Mouse (Mus musculus): ENCODE measurements around the gene Bola3. TPM values are rescaled to one million over a fixed set of nuclear protein-coding genes. Genes with fewer than 3 reads are reported as not detected.
A peak's percentile ranks its signal among the peaks of the same experiment; 100 is the strongest.

The Bola3 gene
- polyA plus RNA-seq, 1 experiment from 2014 or later = 144 TPM

DNA sequence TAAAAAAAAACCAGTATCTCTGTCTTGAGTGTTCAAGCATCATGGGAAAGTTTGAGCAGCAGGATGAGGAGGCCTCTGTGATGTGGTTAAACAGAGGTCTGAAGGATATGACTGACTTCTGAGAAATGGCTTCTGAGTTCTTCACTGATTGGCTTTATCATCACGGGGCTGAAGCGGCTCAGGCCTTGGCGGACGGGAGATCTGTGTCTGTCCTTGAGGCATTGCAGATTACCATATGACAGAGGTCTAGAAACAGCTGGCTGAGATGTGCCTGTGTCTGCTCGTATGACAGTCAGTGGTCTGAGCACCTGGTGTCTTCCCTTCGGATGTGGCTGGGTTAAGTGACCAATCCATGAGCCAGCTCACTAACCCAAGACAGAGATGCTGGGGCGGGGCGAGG, 36.4 kb upstream of the Bola3 start:
- Histone ChIP-seq H3K4me2 (no peak overlapping the region), H3K4me3 (ENCODE audit: low read depth, low read length) (no peak overlapping the region), H3K9me3 (ENCODE audit: low read depth, low read length) (no peaks in the 10 kb centered on the region), H3K4me1 (ENCODE audit: insufficient read depth) (peaks cover 4% of the 10 kb centered on the region; the same call in 1 of the 2 replicates), H3K27ac (ENCODE audit: low read depth) (no peak overlapping the region), H3K9ac (no peak overlapping the region), H3K27me3 (ENCODE audit: insufficient read depth, low read length) (no peaks in the 10 kb centered on the region), H3K36me3 (ENCODE audit: insufficient read depth) (peaks cover 54% of the 10 kb centered on the region)
- ATAC-seq (ENCODE audit: insufficient read depth) (no peak), DNase-seq (no peak)
- WGBS = 79% methylated on average over 8 of the region's 8 CpGs
- TF ChIP-seq CTCF (IDR thresholded peaks at IDR 0.05; ENCODE audit: low read depth) = no peak

DNA sequence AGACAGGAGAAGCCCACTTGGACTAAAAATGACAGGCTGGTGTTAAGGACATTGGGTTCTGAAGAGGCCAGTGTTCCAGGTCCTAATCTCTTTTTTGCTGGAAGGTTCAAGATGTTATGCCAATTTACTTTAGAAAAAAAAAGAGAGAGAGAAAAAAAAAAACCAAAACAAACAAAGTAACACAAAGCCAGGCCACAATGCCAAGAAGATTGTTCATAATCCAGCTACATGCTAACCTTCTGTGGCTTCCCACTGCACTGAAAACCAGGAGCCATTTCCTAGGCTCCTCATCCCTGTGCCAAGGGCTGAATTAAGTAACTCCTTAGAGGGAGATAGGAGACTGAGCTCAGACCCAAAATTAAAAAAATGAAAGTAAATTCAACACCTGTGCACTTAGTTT, 33.7 kb upstream of the Bola3 start:
- ATAC-seq (ENCODE audit: insufficient read depth) (no peak), DNase-seq (no peak)
- H3K36me3 ChIP-seq (ENCODE audit: insufficient read depth) = peaks cover 31% of the 10 kb centered on the region
- peaks cover 4% of the 10 kb centered on the region; the same call in 1 of the 2 replicates for H3K4me1 ChIP-seq (ENCODE audit: insufficient read depth)
- H3K9me3 ChIP-seq (ENCODE audit: low read depth, low read length) = no peaks in the 10 kb centered on the region
- H3K27me3 ChIP-seq (ENCODE audit: insufficient read depth, low read length) = no peaks in the 10 kb centered on the region
- H3K4me2 ChIP-seq = peak overlapping the region; percentile 84; the same call in 1 of the 2 replicates
- H3K4me3 ChIP-seq (ENCODE audit: low read depth, low read length) = no peak overlapping the region
- no peak overlapping the region for H3K27ac ChIP-seq (ENCODE audit: low read depth)
- no peak overlapping the region for H3K9ac ChIP-seq
- no peak for TF ChIP-seq CTCF (IDR thresholded peaks at IDR 0.05; ENCODE audit: low read depth)

DNA sequence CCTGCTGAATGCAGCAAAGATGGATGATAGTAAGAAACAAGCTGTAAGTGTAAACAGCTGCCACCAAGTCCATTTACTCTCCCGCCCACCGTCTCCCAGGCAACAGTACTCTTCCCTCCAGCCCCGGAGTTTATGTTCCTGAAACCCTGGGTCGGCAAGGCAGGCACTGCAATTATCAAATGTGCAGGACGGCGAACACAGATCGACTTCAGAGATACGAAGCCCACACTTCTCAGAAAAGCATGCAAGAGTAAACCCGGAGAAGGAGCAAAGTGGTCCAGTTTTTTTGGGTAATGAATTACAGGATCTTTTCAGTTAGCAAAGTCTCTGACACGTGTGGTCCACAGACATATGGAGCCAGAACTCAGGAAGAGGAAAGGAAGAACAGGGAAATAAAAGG, 32.9 kb upstream of the Bola3 start:
- peaks cover 23% of the 10 kb centered on the region for H3K36me3 ChIP-seq (ENCODE audit: insufficient read depth)
- peak overlapping the region; percentile 96 for H3K4me3 ChIP-seq (ENCODE audit: low read depth, low read length)
- no peak for ATAC-seq (ENCODE audit: insufficient read depth)
- 3% methylated on average over 10 of the region's 10 CpGs for WGBS
- H3K9ac ChIP-seq = peak overlapping the region; percentile 76
- H3K4me2 ChIP-seq = peak overlapping the region; percentile 84
- peaks cover 4% of the 10 kb centered on the region; the same call in 1 of the 2 replicates for H3K4me1 ChIP-seq (ENCODE audit: insufficient read depth)
- DNase-seq = peak; percentile 70
- no peaks in the 10 kb centered on the region for H3K9me3 ChIP-seq (ENCODE audit: low read depth, low read length)
- TF ChIP-seq CTCF (IDR thresholded peaks at IDR 0.05; ENCODE audit: low read depth) = no peak
- H3K27ac ChIP-seq (ENCODE audit: low read depth) = no peak overlapping the region
- H3K27me3 ChIP-seq (ENCODE audit: insufficient read depth, low read length) = no peaks in the 10 kb centered on the region

DNA sequence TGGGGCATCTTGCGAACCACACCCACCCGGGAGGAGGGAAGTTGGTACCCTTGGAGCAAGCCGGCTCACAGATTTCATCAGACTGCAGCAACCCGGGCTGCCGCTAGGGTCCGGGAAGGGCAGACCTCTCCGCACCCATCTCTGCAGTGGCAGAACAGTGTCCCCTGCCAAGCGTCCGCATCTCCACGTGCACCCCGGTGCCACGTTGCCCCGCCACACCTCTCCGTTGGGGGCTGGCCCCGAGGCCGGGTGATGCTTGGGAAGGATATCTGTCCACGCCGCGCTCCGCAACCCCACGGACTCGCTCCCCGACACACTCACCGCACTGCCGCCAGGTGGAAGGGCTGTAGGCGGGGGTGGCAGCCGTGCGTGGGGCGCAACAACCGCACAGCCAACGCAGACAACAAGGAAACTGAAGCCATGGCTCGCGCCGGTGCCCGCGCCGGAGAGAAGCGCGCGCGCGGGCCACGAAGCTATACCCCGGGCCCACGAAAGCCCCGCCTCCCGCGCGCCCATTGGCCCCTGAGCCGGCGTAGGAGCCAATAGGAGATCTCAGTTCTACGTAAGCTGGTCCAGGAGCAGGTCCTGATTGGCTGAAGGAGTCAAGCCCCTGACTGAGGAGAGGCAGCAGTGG, 31.7 kb upstream of the Bola3 start:
- Histone ChIP-seq H3K27me3 (ENCODE audit: insufficient read depth, low read length) (no peaks in the 10 kb centered on the region), H3K4me2 (peak overlapping the region; percentile 84), H3K4me3 (ENCODE audit: low read depth, low read length) (peak overlapping the region; percentile 96), H3K9ac (peak overlapping the region; percentile 76), H3K4me1 (ENCODE audit: insufficient read depth) (peaks cover 4% of the 10 kb centered on the region; the same call in 1 of the 2 replicates), H3K9me3 (ENCODE audit: low read depth, low read length) (no peaks in the 10 kb centered on the region), H3K36me3 (ENCODE audit: insufficient read depth) (peaks cover 11% of the 10 kb centered on the region), H3K27ac (ENCODE audit: low read depth) (0 out of 2 replicates have a peak overlapping the region, but pooled peaks have one; percentile 38)
- TF ChIP-seq CTCF (IDR thresholded peaks at IDR 0.05; ENCODE audit: low read depth) = peak; percentile 87
- ATAC-seq (ENCODE audit: insufficient read depth) (peak; percentile 99), DNase-seq (peak; percentile 96)
- WGBS = under 1% methylated on average over 52 of the region's 52 CpGs

DNA sequence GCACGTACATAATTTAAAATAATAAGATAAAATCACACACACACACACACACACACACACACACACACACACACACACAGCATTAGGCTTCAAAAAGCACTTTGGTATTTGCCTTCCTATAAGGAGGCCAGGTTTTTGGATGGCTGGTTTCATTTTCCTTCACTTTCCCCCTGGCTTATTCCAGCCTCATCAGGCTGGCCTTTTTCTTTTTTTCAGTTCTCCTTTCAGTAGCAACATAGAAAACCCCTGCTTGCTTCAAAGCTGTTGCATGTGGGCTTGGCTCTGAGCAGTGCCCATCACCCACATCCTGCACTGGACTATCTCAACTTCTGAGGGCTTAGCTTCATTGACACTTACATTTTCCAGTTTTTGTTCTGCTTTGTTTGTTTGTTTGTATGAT, 27.0 kb upstream of the Bola3 start:
- Histone ChIP-seq H3K9me3 (ENCODE audit: low read depth, low read length) (no peaks in the 10 kb centered on the region), H3K4me1 (ENCODE audit: insufficient read depth) (peaks cover 7% of the 10 kb centered on the region), H3K9ac (no peak overlapping the region), H3K4me3 (ENCODE audit: low read depth, low read length) (no peak overlapping the region), H3K27me3 (ENCODE audit: insufficient read depth, low read length) (no peaks in the 10 kb centered on the region), H3K36me3 (ENCODE audit: insufficient read depth) (no peaks in the 10 kb centered on the region), H3K4me2 (no peak overlapping the region), H3K27ac (ENCODE audit: low read depth) (no peak overlapping the region)
- ATAC-seq (ENCODE audit: insufficient read depth) (no peak), DNase-seq (no peak)
- 63% methylated on average over 1 of the region's 1 CpGs for WGBS
- TF ChIP-seq CTCF (IDR thresholded peaks at IDR 0.05; ENCODE audit: low read depth) = no peak

DNA sequence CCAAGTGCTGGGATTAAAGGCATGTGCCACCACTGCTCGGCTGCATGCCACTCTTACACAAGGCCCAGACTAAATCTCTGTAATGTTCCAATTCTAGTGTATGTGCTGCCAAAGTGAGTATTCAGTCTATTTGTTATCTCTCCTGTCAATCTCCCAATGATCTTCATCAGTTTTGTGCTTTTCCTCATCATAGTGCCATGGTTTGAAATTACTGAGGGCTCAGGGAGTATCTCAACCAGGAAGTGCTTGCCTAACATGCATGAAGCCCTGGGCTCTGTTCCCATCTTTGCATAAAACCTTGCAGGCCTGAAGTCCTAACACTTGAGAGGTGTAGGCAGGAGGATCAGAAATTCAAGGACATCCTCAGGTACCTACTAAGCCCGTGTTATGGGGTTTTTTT, 26.2 kb upstream of the Bola3 start:
- 60% methylated on average over 2 of the region's 2 CpGs for WGBS

DNA sequence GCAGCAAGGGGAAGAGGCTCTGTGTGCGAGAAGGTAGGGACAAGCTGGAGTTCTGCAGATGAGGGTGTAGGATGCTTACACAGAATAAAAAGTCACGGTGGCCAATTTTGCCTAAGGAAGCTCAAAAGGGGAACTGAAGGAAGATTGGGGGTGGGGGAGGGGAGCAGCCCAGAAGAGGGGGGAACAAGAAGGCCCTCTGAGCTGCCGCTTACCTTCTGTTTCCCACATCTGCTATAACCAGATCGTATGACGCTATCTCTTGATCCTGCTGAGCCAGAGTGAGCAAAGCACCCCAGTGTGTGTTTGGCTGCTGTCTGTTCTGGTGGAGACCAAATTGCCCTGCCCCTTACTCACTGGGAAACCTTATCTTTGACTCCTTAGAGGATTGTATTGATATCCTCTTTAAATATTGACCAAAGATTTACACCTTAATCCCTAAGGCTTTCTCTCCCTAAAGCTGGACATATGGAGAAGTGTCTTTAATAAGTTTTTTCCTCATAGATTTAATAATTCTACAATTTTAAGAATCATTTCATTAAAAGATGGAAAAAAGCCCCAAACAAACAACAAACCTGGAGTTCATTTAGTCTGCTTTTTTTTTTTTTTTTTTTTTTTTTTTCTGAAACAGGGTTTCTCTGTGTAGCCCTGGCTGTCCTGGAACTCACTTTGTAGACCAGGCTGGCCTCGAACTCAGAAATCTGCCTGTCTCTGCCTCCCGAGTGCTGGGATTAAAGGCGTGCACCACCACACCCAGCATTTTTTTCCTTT, 25.1 kb upstream of the Bola3 start:
- peaks cover 10% of the 10 kb centered on the region for H3K4me1 ChIP-seq (ENCODE audit: insufficient read depth)
- DNase-seq (no peak), ATAC-seq (ENCODE audit: insufficient read depth) (no peak)
- H3K27ac ChIP-seq (ENCODE audit: low read depth) = no peak overlapping the region
- no peak overlapping the region for H3K4me3 ChIP-seq (ENCODE audit: low read depth, low read length)
- H3K4me2 ChIP-seq = no peak overlapping the region
- no peaks in the 10 kb centered on the region for H3K9me3 ChIP-seq (ENCODE audit: low read depth, low read length)
- H3K27me3 ChIP-seq (ENCODE audit: insufficient read depth, low read length) = no peaks in the 10 kb centered on the region
- no peak overlapping the region for H3K9ac ChIP-seq
- 53% methylated on average over 8 of the region's 8 CpGs for WGBS
- H3K36me3 ChIP-seq (ENCODE audit: insufficient read depth) = peaks cover 4% of the 10 kb centered on the region; the same call in 1 of the 2 replicates
- no peak for TF ChIP-seq CTCF (IDR thresholded peaks at IDR 0.05; ENCODE audit: low read depth)

More for the DNA sequence above, 26.2 kb upstream of the Bola3 start:
- DNase-seq = no peak
- H3K4me2 ChIP-seq = no peak overlapping the region
- no peaks in the 10 kb centered on the region for H3K9me3 ChIP-seq (ENCODE audit: low read depth, low read length)
- peaks cover 10% of the 10 kb centered on the region for H3K4me1 ChIP-seq (ENCODE audit: insufficient read depth)
- H3K9ac ChIP-seq = no peak overlapping the region
- no peak overlapping the region for H3K4me3 ChIP-seq (ENCODE audit: low read depth, low read length)
- no peak overlapping the region for H3K27ac ChIP-seq (ENCODE audit: low read depth)
- no peak for TF ChIP-seq CTCF (IDR thresholded peaks at IDR 0.05; ENCODE audit: low read depth)
- H3K36me3 ChIP-seq (ENCODE audit: insufficient read depth) = no peaks in the 10 kb centered on the region
- no peaks in the 10 kb centered on the region for H3K27me3 ChIP-seq (ENCODE audit: insufficient read depth, low read length)
- ATAC-seq (ENCODE audit: insufficient read depth) = no peak
